Mouse (Mus musculus): ENCODE data around the gene Erp27.

DNA sequence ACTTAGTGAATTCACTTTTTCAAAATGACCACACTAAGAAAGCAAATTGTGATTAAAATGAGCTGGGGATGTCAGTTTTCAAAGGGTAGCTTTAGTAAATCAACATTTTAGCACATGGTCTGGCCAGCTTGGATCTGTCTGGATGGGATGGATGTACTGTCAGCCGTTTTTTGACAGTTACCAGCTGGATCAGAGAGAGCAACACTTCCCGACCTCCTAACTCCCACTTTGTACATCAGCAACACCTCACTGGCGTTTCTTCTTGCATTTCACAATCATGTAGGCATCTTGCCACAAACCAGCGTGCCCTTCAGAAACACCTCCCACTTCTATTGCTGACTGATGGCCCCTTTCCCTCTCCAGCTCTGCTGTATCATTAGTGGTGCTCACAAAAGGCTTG is 23.8 kb downstream of the Erp27 start:
- TF ChIP-seq CTCF (IDR thresholded peaks at IDR 0.05; ENCODE audit: low read depth) (no peak), EP300 (optimal IDR thresholded peaks at IDR 0.05) (no peak)

Data from stomach, postnatal 0 days (tissue).